Mouse (Mus musculus): ENCODE results near the gene Maml3.

Maml3 gene

DNA sequence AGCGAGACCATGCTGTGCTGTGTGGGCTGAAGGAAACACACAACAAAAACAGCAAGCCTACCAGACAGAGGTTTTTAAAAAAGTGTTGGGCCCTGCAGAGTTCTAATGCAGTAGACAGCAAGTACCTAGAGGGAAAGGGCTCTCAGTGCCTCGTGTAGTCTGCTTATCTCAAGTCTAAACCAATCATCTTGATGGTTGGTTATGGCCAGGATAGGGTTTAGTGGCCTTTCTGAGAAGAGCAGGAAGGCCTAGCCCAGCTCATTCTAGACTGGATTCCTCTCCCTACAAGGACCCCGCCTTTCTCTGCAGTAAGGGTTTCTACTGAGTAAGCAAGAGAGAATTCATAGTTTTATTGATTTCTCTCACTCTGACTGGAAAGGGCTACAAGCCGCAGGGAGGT, 61.0 kb downstream of the Maml3 start:
- DNase-seq = no peak

DNA sequence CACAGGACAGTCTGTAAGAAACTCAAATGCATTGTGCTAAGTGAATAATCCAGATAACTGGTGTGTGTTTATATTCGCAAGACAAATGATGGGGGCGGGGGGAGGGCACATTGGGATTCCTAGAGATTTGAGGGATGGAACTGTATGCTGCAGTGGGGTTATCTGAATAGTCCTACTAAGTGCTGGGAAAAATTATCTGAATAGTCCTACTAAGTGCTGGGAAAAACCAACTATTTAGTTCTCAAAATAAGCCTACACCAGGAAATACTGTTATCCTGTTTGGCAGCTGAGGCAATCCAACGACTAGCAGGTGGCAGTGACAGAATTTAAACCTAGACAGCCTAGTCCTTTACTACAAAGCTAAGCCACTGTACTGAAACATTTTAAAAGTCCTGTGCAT, 62.2 kb downstream of the Maml3 start:
- DNase-seq = no peak

DNA sequence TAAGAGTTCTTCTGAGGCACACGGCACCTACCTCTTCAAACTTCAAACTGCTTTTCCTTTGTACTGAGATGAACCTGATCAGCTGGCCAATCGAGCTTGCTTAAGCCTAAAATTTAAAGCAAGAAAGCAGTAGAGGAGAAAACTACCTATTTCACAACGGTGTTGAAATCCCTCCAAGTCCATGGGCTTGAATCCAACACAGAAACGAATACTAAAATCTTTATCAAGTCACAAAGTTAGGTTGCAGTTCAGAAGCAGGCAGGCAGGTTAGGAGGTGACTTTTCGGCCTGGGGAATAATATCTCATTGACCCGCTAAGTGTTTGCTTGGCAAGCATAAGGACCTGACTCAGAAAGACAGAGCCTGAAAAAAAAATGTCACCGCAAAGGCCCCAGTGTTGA, 64.9 kb downstream of the Maml3 start:
- DNase-seq = no peak

- DNase-seq = no peak
Measured at GRCm38 (mm10) chr3:52037260-52037659, 67.6 kb downstream of the Maml3 start.

GRCm38 (mm10) chr3:52035404-52035803, 69.5 kb downstream of the Maml3 start:
- no peak for DNase-seq

GRCm38 (mm10) chr3:52033857-52034588, 70.9 kb downstream of the Maml3 start:
- no peak for DNase-seq

DNA sequence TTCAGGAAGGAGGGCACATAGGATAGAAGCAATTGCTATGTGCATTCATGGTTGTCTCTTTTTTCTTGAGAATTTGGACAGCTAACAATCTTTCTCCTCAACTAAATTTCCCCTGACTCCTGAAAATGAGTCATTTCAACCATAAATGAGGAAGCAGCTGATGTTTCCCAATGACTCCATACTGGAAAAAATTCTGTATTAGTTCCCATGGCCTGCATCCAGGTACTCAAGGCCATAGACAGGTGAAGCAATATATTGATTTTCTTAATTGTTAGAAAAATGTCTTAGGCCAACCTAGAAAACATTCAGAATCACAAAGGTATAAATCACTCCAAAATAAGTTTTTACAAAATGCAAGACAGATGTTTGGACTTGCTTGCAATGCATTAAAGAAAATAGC, 73.5 kb downstream of the Maml3 start:
- DNase-seq = no peak

DNA sequence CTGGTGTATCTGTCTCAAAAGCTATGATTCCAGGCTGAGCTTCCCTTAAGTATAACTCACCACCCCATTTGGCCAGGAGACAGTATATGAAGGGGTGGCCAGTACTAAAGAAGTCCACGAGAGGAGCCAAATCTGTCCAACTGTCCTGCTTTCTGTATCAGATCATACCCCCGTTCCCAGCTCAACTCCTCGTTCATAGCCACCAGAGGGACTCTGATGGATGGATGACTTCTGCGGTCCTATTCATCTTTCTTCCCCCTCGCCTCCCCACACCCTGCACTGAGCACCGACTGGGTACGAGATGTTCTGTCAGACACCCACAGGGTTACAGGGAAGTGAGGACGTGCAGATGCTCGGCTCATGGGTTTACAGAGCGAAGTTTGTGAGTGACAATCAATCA, 74.8 kb downstream of the Maml3 start:
- DNase-seq = no peak

- no peak for DNase-seq
Measured at GRCm38 (mm10) chr3:52029661-52030081, 75.2 kb downstream of the Maml3 start.

GRCm38 (mm10) chr3:52027972-52028371, 76.9 kb downstream of the Maml3 start:
- DNase-seq = no peak

GRCm38 (mm10) chr3:52022486-52022885, 82.4 kb downstream of the Maml3 start:
- no peak for DNase-seq

DNA sequence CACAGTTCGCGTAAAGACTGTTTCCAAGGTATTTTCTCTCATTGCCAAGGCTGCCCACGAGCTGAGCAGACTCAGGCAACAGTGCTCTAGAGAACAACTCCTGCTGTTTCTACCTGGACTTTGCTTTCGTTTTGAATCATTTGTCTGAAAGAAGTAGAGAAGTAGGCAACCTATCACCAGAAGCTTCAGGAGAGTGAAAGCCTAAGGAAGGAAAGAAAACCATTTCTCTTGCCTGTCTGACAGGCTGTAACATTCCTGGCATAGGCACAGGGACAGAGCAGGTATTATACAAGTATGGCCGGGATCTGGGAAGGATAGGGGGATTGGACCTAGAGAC, 86.8 kb downstream of the Maml3 start:
- no peak for DNase-seq

DNA sequence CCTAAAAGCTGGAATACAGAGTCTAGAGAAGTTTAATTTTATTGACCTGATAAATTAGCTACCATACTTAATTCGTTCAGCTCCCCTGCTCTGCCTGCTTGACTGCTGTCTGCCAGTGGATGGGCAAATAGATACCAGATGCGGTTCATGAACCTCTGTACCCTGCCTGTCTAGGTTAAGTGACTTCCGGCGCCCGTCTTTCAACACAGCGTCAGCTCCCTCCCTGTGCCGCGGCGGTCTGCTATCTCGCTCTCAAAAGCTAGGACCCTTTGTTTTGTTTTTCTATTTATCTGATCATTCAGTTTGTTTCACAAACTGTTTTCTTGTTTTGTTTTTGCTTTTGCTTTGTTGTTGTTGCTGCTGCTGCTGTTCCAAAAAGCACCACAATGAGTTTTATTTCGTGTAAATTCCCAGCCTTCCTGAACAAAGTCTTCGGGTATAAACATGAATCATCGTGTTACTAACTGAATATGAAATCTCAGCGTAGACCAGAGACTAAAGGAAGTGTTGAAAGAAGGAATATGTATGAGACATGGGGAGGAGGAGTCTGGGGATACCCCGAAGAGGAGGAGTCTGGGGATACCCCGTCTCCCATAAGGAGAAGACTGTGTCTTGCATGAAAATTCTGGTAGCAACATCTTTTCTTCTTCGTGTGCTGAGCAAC, 87.3 kb downstream of the Maml3 start:
- no peak for DNase-seq

- no peak for DNase-seq
Measured at GRCm38 (mm10) chr3:52016178-52016577, 88.7 kb downstream of the Maml3 start.

DNA sequence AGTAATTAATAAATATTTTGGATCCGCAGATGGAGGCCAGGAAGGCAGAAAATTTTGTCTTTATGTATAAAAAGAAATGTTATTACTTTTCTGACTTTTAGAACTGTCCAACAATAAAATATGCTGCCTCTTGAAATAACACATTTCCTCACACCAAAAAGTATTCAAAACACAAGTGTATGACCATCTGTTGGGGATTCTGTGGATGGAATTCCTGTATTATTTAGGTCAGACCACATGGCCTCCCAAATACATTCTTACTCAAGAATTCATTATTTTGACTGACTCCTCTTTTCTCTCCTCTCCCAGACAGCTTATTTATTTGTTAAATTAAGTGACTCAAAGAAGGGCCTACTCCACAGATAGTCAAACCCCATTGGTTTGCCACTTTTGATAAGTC, 89.3 kb downstream of the Maml3 start:
- DNase-seq = no peak

DNA sequence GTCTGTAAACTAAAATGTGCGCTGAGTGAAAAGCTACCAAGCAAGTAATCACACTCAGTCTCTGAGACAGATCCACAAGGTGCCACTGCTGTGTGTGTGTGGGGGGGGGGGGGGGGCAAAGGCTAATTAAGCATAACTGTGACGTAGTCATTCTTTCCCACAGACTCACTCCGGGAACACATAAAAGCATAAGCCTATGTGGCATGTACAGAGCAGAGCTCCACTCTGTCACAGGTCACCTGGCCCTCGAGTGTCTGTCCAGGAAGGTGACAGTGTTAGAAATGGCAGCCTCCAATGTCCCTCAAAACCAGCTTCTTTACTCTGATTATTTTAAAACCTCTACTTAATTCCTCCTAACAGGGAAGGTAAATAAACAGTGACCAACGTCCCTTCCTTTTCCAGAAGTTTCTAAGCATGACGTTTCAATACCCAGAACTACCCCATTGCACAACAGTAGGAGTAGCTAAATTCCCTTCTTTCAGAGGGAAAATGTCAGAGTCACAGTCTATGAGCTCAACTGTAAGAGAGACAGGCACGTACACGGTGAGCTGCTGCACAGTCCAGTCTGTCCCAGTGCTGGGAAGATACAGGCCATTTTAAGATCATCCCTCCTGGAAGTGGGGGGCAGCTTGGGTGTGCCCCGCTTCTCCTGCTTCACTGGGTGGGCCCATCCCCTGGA, 93.7 kb downstream of the Maml3 start:
- no peak for DNase-seq

GRCm38 (mm10) chr3:52009321-52009720, 95.6 kb downstream of the Maml3 start:
- DNase-seq = peak; percentile 44 to 63

GRCm38 (mm10) chr3:52007602-52008252, 97.1 kb downstream of the Maml3 start:
- peak; percentile 88 for DNase-seq

DNA sequence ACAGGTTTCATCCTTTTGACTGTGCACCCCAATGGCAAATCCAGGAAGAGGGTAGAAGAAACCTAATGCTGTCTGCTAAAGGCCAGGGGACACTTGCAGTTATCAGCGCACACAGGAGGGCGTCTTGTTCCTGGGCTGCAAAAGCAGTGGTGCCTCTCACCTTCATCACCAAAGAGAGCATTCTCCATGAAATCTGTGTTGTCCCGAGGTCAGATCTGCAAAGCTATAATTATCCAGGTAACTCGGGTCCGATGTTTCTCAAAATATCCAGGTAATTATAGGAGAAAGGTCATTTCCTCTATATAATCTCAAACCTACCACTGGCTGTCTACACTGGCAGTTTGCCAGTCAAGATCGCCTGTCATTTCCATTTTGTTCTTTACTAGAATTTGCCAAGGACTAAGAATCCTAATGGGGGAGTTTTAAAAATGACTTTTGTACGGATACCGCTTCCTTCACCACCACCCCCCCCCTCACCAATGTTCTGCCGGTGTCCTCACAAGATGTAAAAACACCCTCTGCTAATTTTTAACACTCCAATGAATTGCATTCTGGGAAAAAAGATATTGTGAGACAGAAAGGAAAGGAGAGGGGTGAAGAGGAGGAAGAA, 98.0 kb downstream of the Maml3 start:
- peak; percentile 42 to 53 for DNase-seq

DNA sequence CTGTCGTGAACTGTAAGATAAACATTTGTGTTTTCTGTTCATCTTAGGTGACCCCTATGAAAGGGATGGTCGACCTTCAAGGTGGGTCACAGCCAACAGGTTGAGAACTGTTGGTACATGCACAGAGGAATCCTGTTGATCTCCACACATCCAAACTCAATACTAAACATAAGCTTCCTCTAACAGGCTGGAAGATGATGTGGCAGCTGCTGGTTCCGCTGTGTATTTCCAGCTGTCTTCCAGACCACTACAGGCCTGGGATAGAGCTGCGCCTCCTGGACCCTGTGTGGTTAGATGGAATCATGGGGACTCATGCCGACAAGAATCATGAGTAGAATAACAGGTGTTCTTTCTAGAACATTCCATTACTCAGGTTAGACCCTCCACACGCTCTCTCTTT, 101.2 kb downstream of the Maml3 start:
- no peak for DNase-seq

DNA sequence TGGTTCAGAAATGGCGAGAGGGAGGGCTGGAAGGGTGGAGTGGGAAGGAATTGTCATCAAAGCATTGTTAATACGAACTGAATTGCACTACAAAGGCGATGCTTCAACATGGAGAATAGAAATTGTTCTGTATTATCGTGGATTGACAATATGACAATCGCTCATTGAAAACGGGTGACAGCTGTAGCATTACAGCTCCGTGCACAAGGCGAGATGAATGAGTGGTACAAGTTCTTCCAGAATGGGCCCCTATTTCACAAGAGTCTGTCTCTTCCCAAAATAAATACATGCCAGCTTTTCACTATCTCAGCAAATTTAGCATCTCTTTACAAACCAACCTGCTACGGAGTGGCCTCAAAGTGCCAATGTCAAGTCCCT, 103.4 kb downstream of the Maml3 start:
- DNase-seq = no peak

- peak in 1 of 2 experiments; percentile 32 for DNase-seq
Measured at GRCm38 (mm10) chr3:52000871-52001517, 103.9 kb downstream of the Maml3 start.

Data from cerebellum, postnatal 25 days (tissue).